Mouse (Mus musculus) liver, embryonic 14.5 days (tissue): ENCODE results near the gene Cdc27.

Experiments used
- CTCF ChIP-seq: IDR thresholded peaks from 2 replicates; pipeline ENCODE4 v1.5.1; 2016; ENCODE audit warnings: antibody characterized with exemption, low read depth, control low read depth
- EP300 ChIP-seq: IDR thresholded peaks from 2 replicates; pipeline ENCODE4 v1.6.1; 2016; ENCODE audit warnings: antibody characterized with exemption, low read depth

DNA sequence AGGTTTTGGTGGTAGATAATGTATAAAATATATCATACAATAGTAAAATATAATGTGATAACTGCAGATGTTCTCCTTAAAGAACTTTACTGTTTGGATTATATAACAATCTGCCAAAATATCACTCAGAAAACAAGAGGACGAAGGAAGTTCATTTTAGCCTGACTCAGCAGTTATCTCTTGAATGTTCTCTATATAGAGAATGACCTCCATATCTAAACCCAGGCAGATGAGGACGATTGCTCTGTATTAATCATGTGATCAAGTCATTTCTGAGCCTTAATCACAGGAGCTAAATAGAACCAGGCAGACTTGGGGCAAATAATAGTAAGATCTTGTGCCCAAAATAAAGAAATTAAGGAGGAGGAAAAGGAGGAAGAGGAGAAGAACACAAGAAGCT is 5.9 kb downstream of the Cdc27 start:
- TF ChIP-seq CTCF, result no peak
- no peak for TF ChIP-seq EP300
